Mouse (Mus musculus) hindbrain, embryonic 11.5 days (tissue): ENCODE measurements around the gene 2310061I04Rik. TPM values are rescaled to one million over a fixed set of nuclear protein-coding genes. Genes with fewer than 3 reads are reported as not detected.

ENCODE experiments used
- microRNA counts: library from miRNA; unstranded; fragments of <30 nt; microRNA quantifications from one replicate; lab custom pipeline; 2015
- polyA plus RNA-seq: library from polyadenylated mRNA; unstranded; fragments of >200 nt; fragmentation: Nextera tagmentation; extraction: Ambion mirVana; gene quantifications from 2 replicates; pipeline ENCODE4 v1.2.1, GENCODE M21; 2014

2310061I04Rik gene
- polyA plus RNA-seq, 1 experiment from 2014 or later: 25.2 TPM

MicroRNAs within 50 kb of the gene (microRNA counts, 519-probe panel; counts per million panel counts)
- microRNA mmu-miR-1894-3p (lab: Ali Mortazavi, UCI): not detected
- not detected for microRNA mmu-miR-1894-5p (lab: Ali Mortazavi, UCI)

Other genes with a start within 250 kb of the 2310061I04Rik start
- 6.9 and 8.7 TPM in 2 replicates for gene Vars2, start 229.8 kb downstream of the 2310061I04Rik start, polyA plus RNA-seq
- gene Gtf2h4, start 223.7 kb downstream of the 2310061I04Rik start, polyA plus RNA-seq: 37.8 and 41.4 TPM in 2 replicates
- 69.9 and 78.8 TPM in 2 replicates for gene Ddr1, start 192.8 kb downstream of the 2310061I04Rik start, polyA plus RNA-seq
- gene Ier3, start 75.7 kb downstream of the 2310061I04Rik start, polyA plus RNA-seq: 3.6 and 4.0 TPM in 2 replicates
- 48.1 and 50.0 TPM in 2 replicates for gene Flot1, start 74.2 kb downstream of the 2310061I04Rik start, polyA plus RNA-seq
- gene Tubb5, start 59.1 kb downstream of the 2310061I04Rik start, polyA plus RNA-seq: 1,599 and 1,667 TPM in 2 replicates
- 16.8 and 17.3 TPM in 2 replicates for gene Mdc1, start 55.9 kb downstream of the 2310061I04Rik start, polyA plus RNA-seq
- gene Nrm, start 36.1 kb downstream of the 2310061I04Rik start, polyA plus RNA-seq: 49.2 and 51.0 TPM in 2 replicates
- gene Ppp1r18, start 31.8 kb downstream of the 2310061I04Rik start, polyA plus RNA-seq: 27.6 and 31.3 TPM in 2 replicates
- 33.5 and 39.8 TPM in 2 replicates for gene Dhx16, start 17.6 kb downstream of the 2310061I04Rik start, polyA plus RNA-seq
- 200 and 243 TPM in 2 replicates for gene Atat1, start 12.6 kb upstream of the 2310061I04Rik start, polyA plus RNA-seq
- gene Mrps18b, start 19.0 kb upstream of the 2310061I04Rik start, polyA plus RNA-seq: 67.4 and 68.4 TPM in 2 replicates
- gene Ppp1r10, start 19.0 kb upstream of the 2310061I04Rik start, polyA plus RNA-seq: 42.6 and 49.8 TPM in 2 replicates
- 97.8 and 117 TPM in 2 replicates for gene Abcf1, start 72.3 kb upstream of the 2310061I04Rik start, polyA plus RNA-seq
- gene Gnl1, start 82.4 kb upstream of the 2310061I04Rik start, polyA plus RNA-seq: 28.0 and 29.8 TPM in 2 replicates
- 39.6 and 45.2 TPM in 2 replicates for gene Prr3, start 82.8 kb upstream of the 2310061I04Rik start, polyA plus RNA-seq
- 4.1 and 5.9 TPM in 2 replicates for gene H2-T24, start 123.1 kb upstream of the 2310061I04Rik start, polyA plus RNA-seq
- 3.0 and 4.0 TPM in 2 replicates for gene H2-T23, start 135.4 kb upstream of the 2310061I04Rik start, polyA plus RNA-seq
- 7.0 and 8.3 TPM in 2 replicates for gene H2-T22, start 145.3 kb upstream of the 2310061I04Rik start, polyA plus RNA-seq
- not detected in 2 replicates for gene Gm6034, start 145.5 kb upstream of the 2310061I04Rik start, polyA plus RNA-seq
- gene Gm11127, start 160.9 kb upstream of the 2310061I04Rik start, polyA plus RNA-seq: not detected in 2 replicates
- gene Gm19684, start 224.2 kb upstream of the 2310061I04Rik start, polyA plus RNA-seq: not detected in 2 replicates
- gene Gm7030, start 232.0 kb upstream of the 2310061I04Rik start, polyA plus RNA-seq: not detected in 2 replicates